Mouse (Mus musculus) liver, postnatal 0 days (tissue): ENCODE measurements at regions not wholly inside any gene's neighbourhood (a gene's known extent, or its start where the extent isn't known, plus 50 kb on each side); places are given as distances from the start of the nearest gene placed in this dataset.

Experiments
- CTCF ChIP-seq: sonication (generic); IDR thresholded peaks from 2 replicates; pipeline ENCODE4 v1.5.1; 2016; ENCODE audit warnings: antibody characterized with exemption, low read depth
- EP300 ChIP-seq: IDR thresholded peaks from 2 replicates; pipeline ENCODE4 v1.6.1; 2016; ENCODE audit warnings: antibody characterized with exemption, low read depth, mild to moderate bottlenecking

DNA sequence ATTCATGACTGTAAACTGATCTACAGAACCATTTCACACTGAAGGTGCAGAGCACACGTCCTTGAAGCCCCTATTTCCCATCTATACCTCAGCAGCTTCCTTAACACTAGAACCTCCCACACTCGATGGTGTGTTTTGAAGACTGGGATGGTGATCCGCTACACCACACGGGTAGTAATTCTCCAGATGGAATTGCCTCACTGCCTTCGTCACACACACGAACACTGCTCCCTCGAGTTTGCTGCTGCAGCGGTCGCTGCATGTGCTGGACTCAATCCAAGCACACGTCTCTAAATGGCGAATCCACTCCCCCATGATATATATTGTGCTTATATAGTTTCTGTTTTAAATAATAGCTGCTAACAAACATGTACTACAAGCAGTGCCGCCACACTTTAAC, 117.0 kb downstream of the Wscd1 start:
- TF ChIP-seq CTCF: no peak
- no peak for TF ChIP-seq EP300
